Mouse (Mus musculus): ENCODE data around the gene Dnhd1.
"Not testable (repeated sequence)": the region's sequence is repeated elsewhere in the genome, so short reads cannot be mapped to it uniquely, and the experiment has no call there.

DNA sequence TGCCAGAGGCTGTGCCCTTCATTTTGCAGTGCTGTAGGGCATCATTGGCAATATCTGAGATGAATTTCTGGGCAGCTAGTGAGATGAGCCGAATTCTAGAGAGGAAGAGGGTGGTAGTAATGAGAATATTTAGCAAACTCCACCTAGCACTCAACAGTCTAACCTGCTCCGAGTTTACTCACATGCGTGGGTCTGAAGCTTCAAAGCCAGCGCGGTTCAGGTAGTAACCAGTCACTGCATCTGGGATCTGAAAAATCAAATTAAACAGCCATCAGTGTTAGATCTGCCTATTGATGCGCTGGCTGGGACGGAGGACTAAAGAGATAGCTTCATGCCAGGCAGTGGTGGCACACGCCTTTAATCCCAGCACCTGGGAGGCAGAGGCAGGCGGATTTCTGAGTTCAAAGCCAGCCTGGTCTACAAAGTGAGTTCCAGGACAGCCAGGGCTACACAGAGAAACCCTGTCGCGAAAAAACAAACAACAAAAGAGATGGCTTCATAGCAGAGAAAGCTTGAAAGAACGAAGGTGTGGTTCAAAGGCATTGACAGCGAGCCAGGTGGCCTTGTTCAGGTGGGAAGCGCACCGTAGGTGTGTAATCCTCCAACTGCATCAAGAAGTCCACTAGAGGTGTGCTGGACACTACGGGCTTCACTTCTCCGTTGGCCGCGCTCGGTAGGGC, 92.8 kb downstream of the Dnhd1 start:
- not testable (repeated sequence) for TF ChIP-seq CTCF (conservative IDR thresholded peaks at IDR 0.05; ENCODE audit: low read length); NANOG (IDR thresholded peaks at IDR 0.05; ENCODE audit: borderline replicate concordance, low read length); POU5F1 (IDR thresholded peaks at IDR 0.05; ENCODE audit: borderline replicate concordance, low read length)
